Mouse (Mus musculus) midbrain, embryonic 14.5 days (tissue): ENCODE measurements at regions not wholly inside any gene's neighbourhood (a gene's known extent, or its start where the extent isn't known, plus 50 kb on each side); places are given as distances from the start of the nearest gene placed in this dataset.

ENCODE experiments used
- ATAC-seq: fragments of 200-750 bp; cut with Nextera tagmentation; 2 replicates; pipeline ENCODE4 v1.8.0; 2017; ENCODE audit warnings: moderate number of reproducible peaks, moderate library complexity; ENCODE audit not compliant: low FRiP score, low TSS enrichment
- DNase-seq: peaks from one replicate; pipeline ENCODE4 v3.0.0-alpha.2; 2015
- H3K27ac ChIP-seq: fragments of 300-500 bp; sonication (generic); replicated peaks from 2 replicates; pipeline ENCODE4 v1.5.1; 2014; ENCODE audit warnings: mild to moderate bottlenecking, low read depth, low read length, moderate library complexity
- H3K27me3 ChIP-seq: fragments of 300-500 bp; sonication (generic); 2 replicates; pipeline ENCODE4 v1.6.1; 2014; ENCODE audit warnings: low read length, control low read depth, mixed read lengths; ENCODE audit not compliant: control insufficient read depth, insufficient read depth
- H3K36me3 ChIP-seq: fragments of 300-500 bp; sonication (generic); 2 replicates; pipeline ENCODE4 v1.6.1; 2014; ENCODE audit warnings: low read length, control low read depth; ENCODE audit not compliant: control insufficient read depth, insufficient read depth
- H3K4me1 ChIP-seq: fragments of 300-500 bp; sonication (generic); 2 replicates; pipeline ENCODE4 v1.6.1; 2014; ENCODE audit warnings: mild to moderate bottlenecking, antibody characterized with exemption, low read length, control low read depth; ENCODE audit not compliant: control insufficient read depth, insufficient read depth
- H3K4me2 ChIP-seq: fragments of 300-500 bp; sonication (generic); 2 replicates; pipeline ENCODE4 v1.6.1; 2014; ENCODE audit warnings: mild to moderate bottlenecking, low read length, moderate library complexity
- H3K4me3 ChIP-seq: fragments of 300-500 bp; sonication (generic); replicated peaks from 2 replicates; pipeline ENCODE4 v1.5.1; 2014; ENCODE audit warnings: low read depth, low read length
- H3K9ac ChIP-seq: fragments of 300-500 bp; sonication (generic); replicated peaks from 2 replicates; pipeline ENCODE4 v1.6.1; 2014; ENCODE audit warnings: mild to moderate bottlenecking, low read length, moderate library complexity
- H3K9me3 ChIP-seq: fragments of 300-500 bp; sonication (generic); 2 replicates; pipeline ENCODE4 v1.6.1; 2016; ENCODE audit warnings: low read length, control low read depth, mixed read lengths; ENCODE audit not compliant: control insufficient read depth
- WGBS: fragments of 180-500 bp; shearing (Covaris S2); extraction: QIAGEN DNeasy Blood & Tissue Kit; methylation state at CpG from one replicate; pipeline ENCODE4 v1.1.7; 2014; 5-methylcytosine and 5-hydroxymethylcytosine counted together

GRCm38 (mm10) chr17:93598181-93598685, 399.4 kb downstream of the Adcyap1 start:
- no peaks in the 10 kb centered on the region for H3K36me3 ChIP-seq
- no peaks in the 10 kb centered on the region for H3K27me3 ChIP-seq
- no peak overlapping the region for H3K4me2 ChIP-seq
- no peaks in the 10 kb centered on the region for H3K4me1 ChIP-seq
- H3K4me3 ChIP-seq = no peak overlapping the region
- no peak overlapping the region for H3K27ac ChIP-seq
- DNase-seq (no peak), ATAC-seq (no peak)
- H3K9ac ChIP-seq = no peak overlapping the region
- no peaks in the 10 kb centered on the region for H3K9me3 ChIP-seq
- 95% methylated on average over 2 of the region's 2 CpGs for whole genome bisulfite sequencing

GRCm38 (mm10) chr17:93600236-93600635, 401.4 kb downstream of the Adcyap1 start:
- H3K9ac ChIP-seq = no peak overlapping the region
- H3K9me3 ChIP-seq = no peaks in the 10 kb centered on the region
- 89% methylated on average over 3 of the region's 3 CpGs for WGBS
- no peak overlapping the region for H3K27ac ChIP-seq
- no peaks in the 10 kb centered on the region for H3K4me1 ChIP-seq
- H3K27me3 ChIP-seq = no peaks in the 10 kb centered on the region
- DNase-seq = no peak
- no peak for ATAC-seq
- H3K36me3 ChIP-seq = no peaks in the 10 kb centered on the region
- H3K4me3 ChIP-seq = no peak overlapping the region
- H3K4me2 ChIP-seq = no peak overlapping the region

GRCm38 (mm10) chr17:93609261-93609660, 410.4 kb downstream of the Adcyap1 start:
- Histone ChIP-seq H3K27ac (no peak overlapping the region), H3K4me2 (no peak overlapping the region), H3K9ac (no peak overlapping the region), H3K27me3 (no peaks in the 10 kb centered on the region), H3K4me1 (no peaks in the 10 kb centered on the region), H3K9me3 (no peaks in the 10 kb centered on the region), H3K36me3 (no peaks in the 10 kb centered on the region), H3K4me3 (no peak overlapping the region)
- no peak for DNase-seq
- no peak for ATAC-seq
- 78% methylated on average over 1 of the region's 1 CpGs for WGBS

GRCm38 (mm10) chr17:93609942-93610596, 411.3 kb downstream of the Adcyap1 start:
- Histone ChIP-seq H3K4me3 (no peak overlapping the region), H3K27me3 (no peaks in the 10 kb centered on the region), H3K4me2 (no peak overlapping the region), H3K9me3 (no peaks in the 10 kb centered on the region), H3K27ac (no peak overlapping the region), H3K9ac (no peak overlapping the region), H3K36me3 (no peaks in the 10 kb centered on the region), H3K4me1 (no peaks in the 10 kb centered on the region)
- no peak for ATAC-seq
- no peak for DNase-seq
- WGBS = 79% methylated on average over 1 of the region's 1 CpGs
